Mouse (Mus musculus): Measurements from ENCODE around the gene Pygo2. TPM values are rescaled to one million over a fixed set of nuclear protein-coding genes. Genes with fewer than 3 reads are reported as not detected.

The Pygo2 gene
- total and polyA plus RNA-seq, 2 experiments from 2014 or later, result 31.0 to 74.7 TPM

GRCm38 (mm10) chr3:89383651-89384255, 46.3 kb upstream of the Pygo2 start:
- Histone ChIP-seq H3K4me3 (ENCODE audit: low read length) (no peak overlapping the region), H3K9me3 (ENCODE audit: low read length) (no peaks in the 10 kb centered on the region), H3K4me2 (ENCODE audit: low read depth, low read length) (no peak overlapping the region), H3K27ac (no peak overlapping the region), H3K36me3 (ENCODE audit: insufficient read depth, low read length) (no peaks in the 10 kb centered on the region), H3K4me1 (ENCODE audit: insufficient read depth, low read length) (0 out of 2 replicates have a peak, but pooled peaks cover 2% of the 10 kb centered on the region), H3K27me3 (ENCODE audit: insufficient read depth, low read length) (no peaks in the 10 kb centered on the region), H3K9ac (replicated peaks; ENCODE audit: low read length) (no peak overlapping the region)
- WGBS, result 83% methylated on average over 5 of the region's 5 CpGs
- ATAC-seq (no peak), DNase-seq (ENCODE audit: low spot score) (no peak)
- no peak for TF ChIP-seq CTCF (IDR thresholded peaks at IDR 0.05; ENCODE audit: low read depth)

- DNase-seq (ENCODE audit: low spot score) (no peak), ATAC-seq (no peak)
- Histone ChIP-seq H3K27ac (no peak overlapping the region), H3K9ac (replicated peaks; ENCODE audit: low read length) (no peak overlapping the region), H3K27me3 (ENCODE audit: insufficient read depth, low read length) (no peaks in the 10 kb centered on the region), H3K4me2 (ENCODE audit: low read depth, low read length) (no peak overlapping the region), H3K4me3 (ENCODE audit: low read length) (no peak overlapping the region), H3K36me3 (ENCODE audit: insufficient read depth, low read length) (no peaks in the 10 kb centered on the region), H3K4me1 (ENCODE audit: insufficient read depth, low read length) (no peaks in the 10 kb centered on the region), H3K9me3 (ENCODE audit: low read length) (no peaks in the 10 kb centered on the region)
- 75% methylated on average over 11 of the region's 12 CpGs for WGBS
- no peak for TF ChIP-seq CTCF (IDR thresholded peaks at IDR 0.05; ENCODE audit: low read depth)
These were observed 45.5 kb upstream of the Pygo2 start for GRCm38 (mm10) chr3:89384331-89385076.

GRCm38 (mm10) chr3:89385451-89385850, 44.6 kb upstream of the Pygo2 start:
- Histone ChIP-seq H3K9me3 (ENCODE audit: low read length) (no peaks in the 10 kb centered on the region), H3K4me1 (ENCODE audit: insufficient read depth, low read length) (peaks cover 1% of the 10 kb centered on the region; the same call in 1 of the 2 replicates), H3K4me3 (ENCODE audit: low read length) (no peak overlapping the region), H3K27ac (no peak overlapping the region), H3K27me3 (ENCODE audit: insufficient read depth, low read length) (no peaks in the 10 kb centered on the region), H3K36me3 (ENCODE audit: insufficient read depth, low read length) (no peaks in the 10 kb centered on the region), H3K9ac (replicated peaks; ENCODE audit: low read length) (no peak overlapping the region), H3K4me2 (ENCODE audit: low read depth, low read length) (no peak overlapping the region)
- no peak for TF ChIP-seq CTCF (IDR thresholded peaks at IDR 0.05; ENCODE audit: low read depth)
- WGBS, result 55% methylated on average over 10 of the region's 11 CpGs
- no peak for ATAC-seq
- no peak for DNase-seq (ENCODE audit: low spot score)

- H3K9me3 ChIP-seq (ENCODE audit: low read length), result no peaks in the 10 kb centered on the region
- no peak for TF ChIP-seq CTCF (IDR thresholded peaks at IDR 0.05; ENCODE audit: low read depth)
- H3K4me1 ChIP-seq (ENCODE audit: insufficient read depth, low read length), result peaks cover 11% of the 10 kb centered on the region; the same call in 1 of the 2 replicates
- 59% methylated on average over 17 of the region's 17 CpGs for WGBS
- H3K4me2 ChIP-seq (ENCODE audit: low read depth, low read length), result no peak overlapping the region
- H3K27me3 ChIP-seq (ENCODE audit: insufficient read depth, low read length), result no peaks in the 10 kb centered on the region
- H3K36me3 ChIP-seq (ENCODE audit: insufficient read depth, low read length), result no peaks in the 10 kb centered on the region
- no peak overlapping the region for H3K27ac ChIP-seq
- H3K9ac ChIP-seq (replicated peaks; ENCODE audit: low read length), result no peak overlapping the region
- DNase-seq (ENCODE audit: low spot score) (no peak), ATAC-seq (no peak)
- no peak overlapping the region for H3K4me3 ChIP-seq (ENCODE audit: low read length)
These were observed 43.3 kb upstream of the Pygo2 start for GRCm38 (mm10) chr3:89386438-89387420.

- TF ChIP-seq CTCF (IDR thresholded peaks at IDR 0.05; ENCODE audit: low read depth), result peak; percentile 27; the same call in 1 of the 2 replicates
- DNase-seq (ENCODE audit: low spot score), result no peak
- Histone ChIP-seq H3K9ac (replicated peaks; ENCODE audit: low read length) (no peak overlapping the region), H3K4me3 (ENCODE audit: low read length) (no peak overlapping the region), H3K4me1 (ENCODE audit: insufficient read depth, low read length) (peaks cover 16% of the 10 kb centered on the region), H3K27me3 (ENCODE audit: insufficient read depth, low read length) (no peaks in the 10 kb centered on the region), H3K36me3 (ENCODE audit: insufficient read depth, low read length) (no peaks in the 10 kb centered on the region), H3K27ac (no peak overlapping the region), H3K9me3 (ENCODE audit: low read length) (no peaks in the 10 kb centered on the region), H3K4me2 (ENCODE audit: low read depth, low read length) (no peak overlapping the region)
- 65% methylated on average over 11 of the region's 11 CpGs for WGBS
- ATAC-seq, result no peak
These were observed 42.4 kb upstream of the Pygo2 start for GRCm38 (mm10) chr3:89387632-89388031.

- peak; percentile 15; the same call in 1 of the 2 replicates for ATAC-seq
- Histone ChIP-seq H3K4me2 (ENCODE audit: low read depth, low read length) (no peak overlapping the region), H3K9ac (replicated peaks; ENCODE audit: low read length) (no peak overlapping the region), H3K4me1 (ENCODE audit: insufficient read depth, low read length) (peaks cover 20% of the 10 kb centered on the region), H3K36me3 (ENCODE audit: insufficient read depth, low read length) (no peaks in the 10 kb centered on the region), H3K9me3 (ENCODE audit: low read length) (no peaks in the 10 kb centered on the region), H3K4me3 (ENCODE audit: low read length) (no peak overlapping the region), H3K27me3 (ENCODE audit: insufficient read depth, low read length) (no peaks in the 10 kb centered on the region), H3K27ac (no peak overlapping the region)
- DNase-seq (ENCODE audit: low spot score), result peak; percentile 56
- WGBS, result 45% methylated on average over 11 of the region's 11 CpGs
- TF ChIP-seq CTCF (IDR thresholded peaks at IDR 0.05; ENCODE audit: low read depth), result no peak
These were observed 41.7 kb upstream of the Pygo2 start for GRCm38 (mm10) chr3:89388134-89388881.
